Mouse (Mus musculus): ENCODE data around the gene Cers6.

- TF ChIP-seq CTCF (IDR thresholded peaks at IDR 0.05; ENCODE audit: control insufficient read depth, insufficient read depth, insufficient read length) (no peak), FOSL1 (IDR thresholded peaks at IDR 0.05; ENCODE audit: insufficient read depth, low read length, poor library complexity, severe bottlenecking) (no peak), USF1 (IDR thresholded peaks at IDR 0.05; ENCODE audit: low read depth) (no peak), MYOG (IDR thresholded peaks at IDR 0.05; ENCODE audit: control insufficient read depth, extremely low read depth, insufficient read length) (no peak)
These were observed 150.6 kb downstream of the Cers6 start for GRCm38 (mm10) chr2:69011860-69012259.
